Mouse (Mus musculus): ENCODE data around the gene Gm8914. TPM values are rescaled to one million over a fixed set of nuclear protein-coding genes. Genes with fewer than 3 reads are reported as not detected.

Gm8914 gene
- not detected for polyA plus RNA-seq (2014; fragmentation: Illumina TruSeq; extraction: RNeasy Lipid Tissue Mini Kit (QIAGEN cat#74804); ENCODE audit: low read depth, low replicate concordance)

GRCm38 (mm10) chrX:91479826-91480225, at the start of gene Gm8914:
Gm8914 (plus strand) TSS chrX:91480126.

Other genes starting within 250 kb of the Gm8914 start
- not detected for gene Mageb2, start 148.4 kb upstream of the Gm8914 start, polyA plus RNA-seq (2014; fragmentation: Illumina TruSeq; extraction: RNeasy Lipid Tissue Mini Kit (QIAGEN cat#74804); ENCODE audit: low read depth, low replicate concordance)
- gene Gm5072, start 87.6 kb upstream of the Gm8914 start, polyA plus RNA-seq (2014; fragmentation: Illumina TruSeq; extraction: RNeasy Lipid Tissue Mini Kit (QIAGEN cat#74804); ENCODE audit: low read depth, low replicate concordance) = not detected
- gene 1700084M14Rik, start 95.8 kb downstream of the Gm8914 start, polyA plus RNA-seq (2014; fragmentation: Illumina TruSeq; extraction: RNeasy Lipid Tissue Mini Kit (QIAGEN cat#74804); ENCODE audit: low read depth, low replicate concordance) = not detected
- gene Gm14781, start 152.1 kb downstream of the Gm8914 start, polyA plus RNA-seq (2014; fragmentation: Illumina TruSeq; extraction: RNeasy Lipid Tissue Mini Kit (QIAGEN cat#74804); ENCODE audit: low read depth, low replicate concordance) = not detected